Mouse (Mus musculus): ENCODE data around the gene Brca2. TPM values are rescaled to one million over a fixed set of nuclear protein-coding genes. Genes with fewer than 3 reads are reported as not detected.

Gene Brca2
- polyA plus RNA-seq (2012; ENCODE audit: low replicate concordance) = 22.8 and 26.8 TPM in 2 replicates

DNA sequence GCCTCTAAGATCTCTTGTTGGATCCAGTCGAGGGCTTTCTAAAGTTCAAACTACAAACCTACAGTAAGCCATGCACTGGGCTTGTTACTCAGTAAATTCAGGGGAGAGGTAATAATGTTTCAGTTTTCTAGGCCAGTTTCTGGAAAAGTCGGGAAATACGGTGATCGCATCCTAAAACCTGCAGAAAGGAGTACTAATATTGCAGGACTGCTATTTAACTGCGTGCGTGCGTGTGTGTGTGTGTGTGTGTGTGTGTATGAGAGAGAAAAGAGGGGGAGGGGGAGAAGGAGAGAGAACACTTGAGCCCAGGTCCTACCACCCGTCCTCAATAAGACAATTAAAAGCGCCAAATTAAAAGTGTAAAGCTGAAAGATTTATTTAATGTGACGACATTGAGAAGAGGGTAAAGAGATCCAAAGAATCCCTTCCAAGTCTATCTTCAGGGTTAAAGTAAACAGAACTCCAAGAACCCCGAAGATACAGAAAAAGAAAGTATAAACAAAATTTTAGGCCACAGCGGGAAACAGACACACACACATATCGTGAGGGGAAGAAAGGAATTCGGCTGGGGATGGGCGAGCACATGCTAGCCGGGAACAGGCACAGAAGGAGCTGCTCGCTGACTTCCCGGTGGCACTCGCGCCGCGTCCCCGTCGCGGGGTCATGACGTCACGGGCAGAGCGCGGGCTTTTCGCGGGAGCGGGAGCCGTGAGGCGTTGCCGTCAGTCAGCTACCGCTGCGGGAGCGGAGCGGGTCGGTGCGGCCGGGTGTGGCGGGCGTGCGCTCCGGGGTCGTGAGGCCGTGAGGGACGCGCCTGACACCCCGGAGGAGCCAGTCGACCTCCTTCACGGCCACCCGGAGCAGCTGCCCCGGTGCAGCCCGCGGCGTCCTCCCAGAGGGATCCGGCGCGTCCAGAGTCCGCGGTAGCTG, at the start of gene Brca2:
Gene Brca2 (plus strand): TSS at position 694 of the 930 bp plus-strand sequence.

GRCm38 (mm10) chr5:150518064-150518463, 4.4 kb upstream of the Brca2 start, which contains the start of gene Zar1l:
Gene Zar1l, minus strand, starts transcription at chr5:150518164.

GRCm38 (mm10) chr5:150597088-150597487, 74.7 kb downstream of the Brca2 start, which contains the start of gene N4bp2l1:
Gene N4bp2l1, minus strand, starts transcription at chr5:150597188.

Other genes starting within 250 kb of the Brca2 start
- not detected in 2 replicates for gene Zar1l, start 4.5 kb upstream of the Brca2 start, polyA plus RNA-seq (2012; ENCODE audit: low replicate concordance)
- gene N4bp2l1, start 74.6 kb downstream of the Brca2 start, polyA plus RNA-seq (2012; ENCODE audit: low replicate concordance) = 12.0 and 15.6 TPM in 2 replicates
- 16.5 and 29.6 TPM in 2 replicates for gene N4bp2l2, start 143.6 kb downstream of the Brca2 start, polyA plus RNA-seq (2012; ENCODE audit: low replicate concordance)
- gene Pds5b, start 151.1 kb downstream of the Brca2 start, polyA plus RNA-seq (2012; ENCODE audit: low replicate concordance) = 1.1 and 3.2 TPM in 2 replicates